Mouse (Mus musculus) heart, adult 9 months (tissue): ENCODE measurements around the gene Foxf1.
A peak's percentile ranks its signal among the peaks of the same experiment; 100 is the strongest.

Experiments used
- DNase-seq, 2 experiments: peaks; one replicate each; pipeline ENCODE4 v3.0.0; 2022; ENCODE audit warnings: low spot score in 2 of 2

The Foxf1 gene

DNA sequence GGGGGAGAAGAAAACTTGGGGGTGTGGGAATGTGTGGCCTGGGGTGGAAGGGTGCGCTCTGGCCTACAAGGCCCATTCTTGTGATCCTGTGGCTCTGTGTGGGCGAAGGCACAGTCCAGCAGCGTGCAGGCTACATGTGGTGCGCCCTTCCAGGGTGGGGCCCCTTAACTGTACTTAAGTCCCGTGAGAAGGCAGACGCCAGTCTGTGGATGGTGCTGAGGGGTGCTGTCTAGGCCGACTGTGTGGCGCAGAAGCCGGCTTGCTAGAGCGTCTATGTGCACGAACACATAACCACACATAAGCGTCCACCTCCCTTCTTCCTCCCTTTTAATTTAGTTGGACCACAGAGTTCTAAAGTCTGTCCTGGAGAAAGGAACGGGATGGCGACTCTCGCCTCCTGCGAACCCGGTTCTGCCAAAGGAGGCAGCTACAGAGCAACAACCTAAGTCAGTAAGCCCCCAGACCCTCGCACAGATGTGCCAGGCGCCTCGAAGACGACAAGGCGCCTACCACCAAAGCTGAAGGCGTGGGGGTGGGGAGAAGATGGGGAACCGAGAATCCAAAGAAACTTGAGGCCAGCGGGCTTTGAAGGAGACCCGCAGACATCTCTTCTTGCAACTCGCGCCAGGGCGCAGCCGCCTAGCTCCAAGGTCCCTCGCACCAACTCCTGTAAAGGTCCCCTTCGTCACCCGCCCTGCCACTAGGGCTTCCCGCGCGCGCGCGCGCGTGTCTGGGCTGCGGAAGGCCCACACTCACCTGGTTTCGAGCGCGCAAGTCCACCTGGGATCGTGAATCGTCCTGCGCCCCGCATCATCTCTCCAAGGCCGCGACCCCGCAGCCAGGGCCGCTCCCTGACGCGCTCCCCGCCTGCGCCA lies 1.7 kb upstream of the Foxf1 start:
- DNase-seq: no peak

DNA sequence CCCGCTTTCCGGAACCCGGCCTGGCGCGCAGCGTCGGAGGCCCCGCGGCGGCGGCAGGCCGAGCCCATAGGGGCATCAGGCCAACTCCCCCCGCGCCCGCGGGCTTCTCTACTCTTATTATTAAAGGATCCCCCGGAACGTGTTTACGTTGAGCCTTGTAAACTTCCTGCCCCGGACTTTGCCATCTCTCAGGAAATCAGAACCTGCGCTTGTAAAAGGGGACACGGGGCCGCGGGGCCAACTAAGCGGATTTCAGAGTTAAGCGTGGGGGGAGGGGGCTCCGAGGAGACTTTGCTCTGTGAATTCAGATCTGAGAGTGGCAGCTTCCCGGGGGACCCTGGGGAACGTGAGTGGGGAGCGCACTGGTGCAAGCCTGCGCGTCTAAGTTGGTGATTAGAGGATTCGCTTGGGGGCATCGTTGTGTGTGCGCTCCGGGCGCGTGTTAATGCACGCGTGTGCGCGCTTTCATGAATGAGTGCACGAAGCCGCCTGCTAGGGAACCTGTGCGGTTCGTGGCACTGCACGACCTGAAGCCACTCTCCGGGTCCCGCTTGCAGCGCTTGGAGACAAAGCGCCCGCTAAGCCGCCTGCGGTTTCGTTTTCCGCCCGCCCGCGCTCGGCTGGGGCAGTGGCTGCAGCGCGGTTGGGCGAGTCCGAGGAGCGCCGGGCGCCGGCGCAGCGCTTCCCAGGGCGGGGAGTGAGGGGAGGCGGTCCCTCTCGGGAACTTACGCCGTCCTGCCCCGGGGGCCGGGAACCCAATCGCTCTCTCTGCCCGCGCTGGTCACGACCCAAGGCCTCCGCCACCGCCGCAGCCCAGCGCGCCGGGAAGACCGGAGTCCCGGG lies 872 bp upstream of the Foxf1 start:
- DNase-seq: peak; percentile 67 to 72

DNA sequence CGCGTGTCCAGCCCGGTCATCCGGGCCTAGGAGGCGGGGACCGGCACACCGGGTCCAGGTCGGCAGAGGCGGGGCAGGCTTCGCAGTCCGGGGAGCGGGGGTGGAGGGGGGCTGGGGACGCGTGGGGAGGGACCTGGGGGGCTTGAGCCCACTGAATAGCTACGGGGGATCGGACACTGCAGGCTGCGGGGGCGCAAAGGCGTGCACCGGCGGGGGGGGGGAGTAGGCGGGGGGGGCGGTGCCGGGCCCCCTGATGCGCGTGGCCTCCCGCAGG lies 313 bp upstream of the Foxf1 start:
- no peak for DNase-seq

DNA sequence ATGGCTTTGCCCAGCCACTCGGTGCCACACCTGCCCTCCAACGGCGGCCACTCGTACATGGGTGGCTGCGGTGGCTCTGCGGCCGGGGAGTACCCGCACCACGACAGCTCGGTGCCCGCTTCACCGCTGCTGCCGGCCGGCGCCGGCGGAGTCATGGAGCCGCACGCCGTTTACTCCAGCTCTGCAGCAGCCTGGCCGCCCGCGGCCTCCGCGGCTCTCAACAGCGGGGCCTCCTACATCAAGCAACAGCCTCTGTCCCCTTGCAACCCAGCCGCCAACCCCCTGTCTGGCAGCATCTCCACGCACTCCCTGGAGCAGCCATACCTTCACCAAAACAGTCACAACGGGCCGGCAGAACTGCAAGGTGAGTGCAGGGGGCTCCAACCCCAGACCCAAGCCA lies 825 bp downstream of the Foxf1 start:
- DNase-seq: no peak

DNA sequence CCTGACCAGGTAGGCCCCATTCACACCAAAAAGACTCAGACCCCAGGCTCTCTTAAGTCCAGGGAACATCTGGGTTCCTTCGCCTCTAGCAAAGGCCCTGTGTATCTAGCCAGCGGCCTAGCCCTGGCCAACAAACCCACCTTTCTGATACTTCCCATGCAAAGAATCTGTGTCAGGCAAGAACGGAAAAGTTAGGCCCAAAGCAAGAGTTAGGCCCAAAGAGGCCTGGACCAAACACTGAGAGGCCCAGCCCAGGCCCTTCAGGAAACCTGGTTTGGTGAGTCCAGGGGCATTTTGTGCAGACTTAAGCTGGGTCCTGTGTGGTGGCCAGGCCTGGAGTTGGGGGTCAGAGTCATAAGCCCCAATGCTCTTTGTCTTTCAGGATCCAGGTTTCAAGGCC lies 1.4 kb downstream of the Foxf1 start:
- no peak for DNase-seq

DNA sequence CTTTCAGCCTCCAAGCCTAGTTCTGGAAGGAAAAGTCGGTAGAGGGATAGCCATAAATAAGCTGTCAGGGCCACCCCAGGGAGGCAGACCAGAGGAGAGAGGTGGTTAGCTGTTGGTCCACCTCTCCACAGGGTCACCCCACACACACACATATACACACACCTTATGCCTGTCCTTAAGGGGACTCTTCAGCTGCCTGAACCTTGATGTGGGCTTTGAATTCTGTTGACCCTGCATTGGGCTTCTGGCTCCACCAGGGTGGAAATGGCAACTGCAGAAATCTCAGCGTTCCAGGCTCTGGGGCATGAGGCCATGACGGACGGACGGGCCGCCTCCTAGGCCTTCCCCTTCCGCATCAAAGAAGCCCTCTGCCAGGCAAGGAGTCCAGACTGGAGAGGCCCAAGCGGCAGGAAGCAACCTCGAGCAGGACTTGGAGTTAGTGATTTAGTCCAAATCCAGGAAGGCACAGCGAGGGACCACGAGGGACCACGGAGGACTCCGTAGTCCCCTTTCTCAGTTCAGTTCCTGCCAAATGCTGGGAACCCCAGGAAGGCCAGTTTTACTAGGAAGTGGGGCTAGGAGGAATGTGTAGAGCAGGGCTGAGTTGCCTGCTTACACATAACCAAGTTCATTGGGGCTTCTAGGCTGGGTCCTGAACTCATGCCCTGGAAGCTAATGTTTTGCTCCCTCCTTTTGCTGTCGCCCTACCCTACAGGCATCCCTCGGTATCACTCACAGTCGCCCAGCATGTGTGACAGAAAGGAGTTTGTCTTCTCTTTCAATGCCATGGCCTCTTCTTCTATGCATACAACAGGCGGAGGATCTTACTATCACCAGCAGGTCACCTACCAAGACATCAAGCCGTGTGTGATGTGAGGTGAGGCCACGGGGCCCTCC lies 2.1 kb downstream of the Foxf1 start:
- DNase-seq: no peak

DNA sequence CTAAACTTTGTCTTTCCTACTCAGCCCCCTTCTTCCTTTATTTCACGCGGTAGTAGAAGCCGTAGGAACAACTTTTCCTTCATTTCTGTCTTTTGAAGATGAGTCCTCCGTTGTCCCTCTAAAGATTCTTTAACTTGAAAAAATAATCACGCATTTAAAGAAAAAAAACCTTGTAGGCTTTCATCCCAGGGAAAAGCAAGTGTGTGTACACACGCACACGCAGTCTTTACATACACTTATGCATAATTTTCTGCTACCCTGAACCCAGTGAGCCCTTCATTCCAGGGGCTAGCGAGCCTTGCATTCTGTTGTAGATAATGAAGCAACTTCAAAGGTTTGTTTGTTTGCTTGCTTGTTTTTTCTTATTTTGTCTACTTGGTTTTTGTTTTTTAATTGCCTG lies 4.1 kb downstream of the Foxf1 start:
- DNase-seq: no peak

DNA sequence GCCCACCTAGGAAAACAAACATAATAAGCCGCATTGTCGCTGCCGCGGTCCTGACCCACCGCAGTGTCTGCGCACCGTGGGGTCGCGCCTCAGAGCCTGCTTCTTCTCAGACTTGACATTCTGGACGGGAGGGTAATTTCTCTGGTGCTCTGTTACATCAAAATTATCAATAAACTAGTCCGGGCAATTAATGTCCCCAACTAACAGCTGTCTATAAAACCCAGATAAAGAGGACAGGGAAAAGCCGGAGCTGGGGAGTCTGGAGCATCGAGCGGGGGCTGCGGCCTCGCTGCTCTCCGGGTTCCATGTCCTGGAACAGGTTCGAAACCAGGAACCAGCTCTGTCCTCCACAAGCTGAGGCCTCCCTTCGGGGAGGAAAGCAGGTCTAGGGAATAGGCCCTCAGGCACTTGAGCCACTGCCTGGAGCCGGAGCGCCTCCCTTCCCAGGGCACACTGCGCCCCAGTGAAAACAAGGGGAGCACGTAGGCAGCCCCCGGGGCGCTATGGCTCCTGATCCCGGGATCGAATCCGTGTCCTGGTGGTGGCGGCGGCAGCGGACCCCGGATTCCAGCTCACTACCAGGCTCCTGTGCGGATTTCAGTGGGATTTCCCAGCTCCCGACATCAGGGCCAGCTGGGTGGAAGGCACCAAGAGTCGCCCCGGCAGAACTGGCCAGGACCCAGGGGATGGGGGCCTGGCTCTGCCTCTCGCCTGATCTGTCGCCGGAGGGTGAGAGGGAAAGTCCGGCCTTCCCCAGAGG lies 4.9 kb downstream of the Foxf1 start:
- DNase-seq: no peak

DNA sequence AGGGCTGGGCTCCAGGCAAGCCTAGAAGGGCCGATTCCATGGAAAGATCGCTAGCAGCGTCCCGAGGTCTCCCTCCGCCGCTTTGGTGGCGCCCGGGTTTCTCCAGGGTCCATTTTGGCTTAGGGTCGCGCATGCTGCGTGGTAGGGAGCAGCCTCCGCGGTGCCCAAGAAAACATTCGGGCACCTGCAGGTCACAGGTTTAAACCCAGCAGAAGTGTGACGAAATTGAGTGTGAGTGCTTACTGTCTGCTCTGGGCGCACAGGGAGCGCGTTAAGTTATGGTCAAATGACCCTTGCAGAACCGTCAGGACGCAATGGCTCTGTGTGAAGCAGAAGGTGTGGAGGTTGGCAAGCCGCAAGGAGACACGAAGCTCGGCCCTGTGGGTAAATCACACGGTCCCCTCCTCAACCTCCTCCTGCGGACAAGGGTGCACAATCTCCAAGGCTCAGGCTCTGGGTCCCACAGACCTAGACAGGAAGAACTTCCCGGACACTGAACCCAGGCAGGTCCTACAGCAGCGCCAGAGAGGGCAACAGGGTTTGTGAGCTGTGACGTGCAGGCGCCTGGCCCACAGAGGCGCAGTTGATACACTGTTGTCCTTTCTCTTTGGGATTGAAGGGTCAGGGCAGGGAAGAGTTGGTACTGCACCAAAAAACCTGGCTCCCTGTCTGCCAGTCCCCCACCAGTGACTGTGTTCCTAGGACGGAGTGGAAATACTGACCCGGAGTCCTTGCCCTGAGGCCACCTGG lies 5.6 kb downstream of the Foxf1 start:
- no peak for DNase-seq

DNA sequence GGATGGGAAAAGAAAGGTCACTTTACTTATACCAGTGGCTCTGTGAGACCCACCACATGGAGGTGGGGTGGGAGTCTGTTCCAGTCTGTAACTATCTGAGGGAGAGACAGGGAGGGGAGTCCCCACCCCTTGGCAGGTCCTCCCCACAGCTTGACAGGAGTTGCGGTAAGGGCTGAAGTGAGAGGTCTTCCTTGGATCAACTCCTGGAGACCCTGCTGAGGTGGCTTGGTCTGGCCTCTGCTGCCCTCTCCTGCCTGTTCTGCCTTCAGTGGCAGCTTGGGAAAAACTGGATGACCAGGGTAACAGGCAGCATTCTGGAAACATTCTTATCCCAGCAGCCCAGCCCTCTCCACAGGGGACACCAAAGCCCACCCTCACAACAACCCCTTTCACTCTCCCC lies 6.5 kb downstream of the Foxf1 start:
- DNase-seq: no peak

DNA sequence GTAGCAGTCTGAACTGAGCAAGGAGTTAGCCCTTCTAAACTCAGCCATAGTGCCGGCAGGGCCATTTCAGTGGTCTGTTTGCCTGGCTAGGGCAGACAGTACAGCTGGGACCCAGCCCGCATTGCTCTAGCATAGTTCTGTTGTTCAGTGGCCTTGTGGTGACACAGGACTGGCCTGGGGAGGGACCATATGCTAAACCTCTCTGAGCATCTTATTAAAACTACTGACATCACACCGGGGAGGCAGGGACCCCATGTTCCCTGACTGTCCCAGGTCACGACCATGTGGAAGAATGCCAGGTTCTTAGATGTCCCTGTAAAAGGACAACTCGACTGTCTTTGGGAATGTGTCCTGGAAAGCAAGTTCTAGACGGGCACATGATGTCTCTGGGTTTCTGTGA lies 8.0 kb downstream of the Foxf1 start:
- no peak for DNase-seq

DNA sequence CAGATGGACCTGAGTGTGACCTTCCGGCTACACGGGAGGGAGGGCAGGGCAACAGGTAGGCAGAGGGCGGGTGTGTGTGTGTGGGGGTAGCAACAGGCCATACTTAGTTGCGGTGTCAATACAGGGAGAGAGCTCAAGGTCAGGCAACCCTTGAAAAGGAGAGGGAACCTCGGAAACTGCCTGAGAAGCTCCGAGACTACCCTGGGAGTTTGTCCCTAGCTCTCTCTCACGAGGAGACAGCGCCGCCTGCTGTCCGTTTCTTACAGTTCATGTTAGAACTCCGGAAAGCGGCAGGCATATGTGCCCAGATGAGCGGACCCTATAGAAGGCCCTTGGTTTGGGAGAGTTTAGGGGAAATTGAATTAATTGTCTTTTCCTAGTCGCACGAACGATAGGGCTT lies 8.4 kb downstream of the Foxf1 start:
- peak in 1 of 2 experiments; percentile 71 for DNase-seq

DNA sequence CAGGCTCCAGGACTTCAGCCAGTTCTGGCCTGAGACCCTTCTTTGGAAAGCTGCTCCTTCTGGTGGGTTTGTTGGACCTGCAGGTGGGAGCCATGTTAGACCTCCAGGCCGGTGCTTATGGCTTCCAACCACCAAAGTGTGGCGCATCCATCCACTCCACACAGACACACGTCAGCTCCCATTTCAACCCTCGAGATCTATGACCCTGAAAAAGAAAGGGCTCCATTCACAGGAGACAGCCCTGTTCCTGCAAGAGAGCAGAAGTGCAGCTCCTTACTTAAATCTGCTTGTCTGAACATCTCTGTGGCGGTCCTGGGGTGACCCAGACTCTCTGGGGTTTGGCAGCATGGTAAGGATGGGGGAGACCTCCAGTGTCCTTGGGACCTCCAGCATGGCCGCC lies 9.3 kb downstream of the Foxf1 start:
- no peak for DNase-seq

DNA sequence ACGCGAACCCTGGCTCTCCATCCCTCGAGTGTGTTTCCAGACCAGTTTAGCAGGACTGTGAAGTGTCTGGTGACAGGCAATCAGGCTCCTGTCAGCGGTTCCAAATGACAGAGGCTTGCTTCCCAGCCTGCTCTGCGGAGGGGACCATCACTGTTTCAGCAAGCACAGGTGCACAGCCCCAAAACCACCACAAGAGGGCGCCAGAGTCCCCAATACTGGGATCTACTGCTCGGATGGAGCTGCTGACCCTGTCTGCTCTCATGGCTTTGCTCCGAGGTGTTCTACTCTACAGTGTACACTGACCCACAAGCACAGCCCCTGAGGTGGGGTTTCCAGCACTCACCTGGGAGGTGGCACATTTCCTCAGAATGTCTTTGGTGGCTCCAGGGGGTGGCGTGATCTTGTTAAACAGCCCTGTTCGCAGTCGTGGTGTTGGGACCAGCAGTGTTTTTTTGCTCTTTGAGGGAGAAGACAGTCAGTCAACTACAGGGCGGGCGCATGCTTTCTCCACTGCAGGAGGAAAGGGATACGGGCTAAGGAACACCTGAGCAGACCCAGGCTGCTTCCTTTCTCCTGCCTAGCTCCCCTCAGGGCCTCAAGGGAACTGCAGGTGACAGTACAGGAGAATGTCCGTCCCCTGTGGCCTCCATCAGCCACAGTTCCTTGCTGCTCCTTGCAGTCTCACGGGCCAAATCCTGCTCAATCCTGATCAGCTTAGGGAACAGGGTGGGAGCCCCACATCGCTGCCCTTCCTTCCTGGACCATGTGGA lies 20.0 kb downstream of the Foxf1 start:
- peak; percentile 61 to 65 for DNase-seq

DNA sequence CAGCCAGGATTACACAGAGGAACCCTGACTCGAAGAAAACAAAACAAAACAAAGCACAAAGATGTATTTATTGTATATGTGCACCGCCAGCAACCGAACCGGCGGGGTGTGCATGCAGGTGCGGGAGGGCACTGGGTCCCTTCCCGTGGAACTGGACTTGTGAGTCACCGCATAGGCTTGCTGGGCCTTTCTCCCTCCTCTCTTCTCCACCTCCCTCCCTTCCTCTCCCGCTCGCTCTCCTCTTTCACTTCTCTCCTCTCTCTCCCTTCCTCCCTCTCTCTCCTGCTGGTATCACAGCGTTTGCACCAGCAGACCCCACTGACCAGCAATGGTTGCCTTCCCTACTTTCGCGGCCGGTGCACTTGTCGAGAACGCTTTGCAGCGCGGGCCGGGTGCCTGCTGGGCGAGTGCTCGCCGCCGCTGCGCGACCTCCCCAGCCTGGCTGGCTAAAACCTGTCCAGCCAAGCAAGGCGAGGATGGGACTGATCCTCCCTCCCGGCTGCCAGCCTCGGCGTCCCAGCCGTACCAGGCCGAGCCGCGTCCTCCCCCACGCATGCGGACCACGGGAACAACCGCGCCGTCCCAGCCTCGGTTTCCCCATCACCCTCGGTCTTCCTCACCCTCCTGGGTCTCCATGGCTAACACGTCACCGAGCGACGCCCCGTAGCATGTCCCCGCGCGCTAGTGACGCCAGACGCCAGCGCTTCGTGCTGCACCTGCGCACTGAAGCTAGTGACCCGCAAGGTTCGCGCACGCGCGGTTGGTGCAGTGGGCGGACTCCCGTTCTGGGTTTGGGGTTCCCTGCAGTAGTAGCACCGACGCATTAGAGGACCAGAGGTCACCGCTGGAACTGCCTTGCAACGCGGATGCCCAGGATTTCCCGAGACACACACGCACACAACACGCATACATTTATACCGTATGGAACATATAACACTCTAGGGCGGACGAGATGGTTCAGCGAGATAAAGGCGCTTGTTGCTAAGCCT lies 23.8 kb downstream of the Foxf1 start, which contains the start of gene Mthfsd:
TSS of gene Mthfsd (minus strand) at position 725 of the 989 bp plus-strand sequence.
- peak; percentile 99 for DNase-seq

DNA sequence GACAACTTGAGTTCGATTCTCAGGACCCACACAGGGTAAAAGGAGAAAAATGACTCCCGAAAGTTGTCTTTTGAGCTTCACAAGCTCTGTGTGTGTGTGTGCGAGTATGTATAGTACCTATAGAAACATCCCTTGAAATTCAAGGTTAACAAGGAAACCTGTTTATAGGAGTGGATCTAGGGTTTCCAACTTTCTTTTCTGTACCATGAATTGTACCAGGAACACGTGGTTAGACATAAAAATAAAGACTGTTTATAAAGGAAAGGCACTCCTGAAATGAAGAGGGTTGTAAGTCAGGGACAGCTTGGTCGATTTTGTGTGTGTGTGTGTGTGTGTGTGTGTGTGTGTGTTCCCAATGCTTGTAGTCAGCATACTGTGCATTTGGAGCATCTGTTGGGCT lies 24.5 kb downstream of the Foxf1 start:
- no peak for DNase-seq

DNA sequence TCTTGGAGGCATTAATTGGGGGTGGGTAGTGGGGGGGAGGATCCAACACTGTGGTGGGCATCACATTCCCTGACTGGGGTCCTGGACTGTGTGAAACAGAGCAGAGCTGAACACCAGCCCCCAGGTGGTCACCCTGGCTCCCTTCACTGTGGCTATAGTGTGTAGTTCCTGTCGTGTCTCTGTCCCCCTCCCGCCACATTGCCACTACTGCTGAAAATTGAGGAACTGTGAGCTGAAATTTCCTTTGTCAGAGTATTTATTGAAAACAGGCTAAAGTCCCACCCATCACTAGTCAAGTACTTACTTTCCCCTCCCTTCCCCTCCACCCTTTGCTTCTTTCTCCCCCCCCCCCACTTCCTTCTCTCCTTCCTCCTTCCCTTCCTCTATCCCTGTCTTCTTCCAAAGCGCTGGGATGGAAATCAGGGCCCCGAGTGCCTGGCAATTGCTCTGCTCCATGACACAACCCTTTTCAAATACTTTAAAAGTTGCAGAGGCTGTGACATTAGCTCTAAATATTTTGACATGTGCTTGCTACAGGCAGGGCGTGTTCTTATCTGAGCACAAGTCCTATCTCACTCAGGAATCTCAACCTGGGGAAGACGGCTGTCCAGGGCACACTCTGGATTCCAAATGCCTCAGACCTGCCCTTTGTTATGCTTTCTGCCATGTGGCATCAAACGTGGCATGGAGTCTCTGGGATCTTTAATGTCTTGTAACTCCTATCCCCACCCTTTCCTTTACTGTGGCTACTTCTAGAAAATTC lies 27.1 kb downstream of the Foxf1 start:
- DNase-seq: no peak

DNA sequence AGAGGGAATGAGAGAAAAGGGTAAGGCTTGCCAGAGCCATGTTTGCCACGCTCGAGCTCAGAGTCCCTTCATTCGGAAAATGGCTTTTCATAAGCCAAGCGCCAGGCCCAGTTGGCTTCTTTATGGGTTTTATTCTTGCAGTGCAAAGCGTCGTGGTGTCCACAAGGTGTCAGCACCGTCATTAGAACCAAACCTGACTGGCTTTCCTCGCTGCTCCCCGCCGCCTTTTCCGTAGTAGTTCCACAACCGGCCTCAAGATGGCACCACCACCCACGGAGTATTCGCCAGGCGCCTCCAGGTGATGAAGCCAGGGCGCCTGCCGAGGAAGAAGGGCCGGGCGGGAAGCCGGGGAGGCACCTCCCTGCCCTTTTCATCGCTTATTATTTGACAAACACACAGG lies 29.1 kb downstream of the Foxf1 start:
- DNase-seq: peak; percentile 87 to 96
